Mouse (Mus musculus): ENCODE results near the gene Trmt2a. TPM values are rescaled to one million over a fixed set of nuclear protein-coding genes. Genes with fewer than 3 reads are reported as not detected.
"Not testable (repeated sequence)": the region's sequence is repeated elsewhere in the genome, so short reads cannot be mapped to it uniquely, and the experiment has no call there.

Trmt2a gene
- polyA plus RNA-seq, 1 experiment from 2014 or later, result 132 TPM

DNA sequence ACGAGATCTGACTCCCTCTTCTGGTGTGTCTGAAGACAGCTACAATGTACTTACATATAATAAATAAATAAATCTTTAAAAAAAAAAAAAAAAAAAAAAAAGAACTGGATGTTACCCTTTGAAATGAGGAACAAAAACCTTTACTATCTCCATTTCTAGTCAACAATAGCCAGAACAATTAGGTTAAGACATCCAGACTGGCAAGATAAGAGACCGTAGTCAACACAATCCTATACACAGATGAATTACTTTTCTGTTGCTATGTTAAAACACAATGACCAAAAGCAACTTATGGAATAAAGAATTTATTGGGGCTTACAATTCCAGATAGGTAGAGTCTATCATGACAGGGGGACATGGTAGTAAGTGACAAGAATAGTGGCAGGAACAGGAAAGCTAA, 16.5 kb downstream of the Trmt2a start:
- H3K9me3 ChIP-seq (replicated peaks), result no peaks in the 10 kb centered on the region
- 95% methylated on average over 2 of the region's 2 CpGs for WGBS
- H3K4me3 ChIP-seq, result no peak overlapping the region
- H3K27ac ChIP-seq (replicated peaks), result no peak overlapping the region
- peaks cover 97% of the 10 kb centered on the region for H3K36me3 ChIP-seq
- DNase-seq (ENCODE audit: low spot score), result no peak
- H3K4me1 ChIP-seq, result no peaks in the 10 kb centered on the region
- no peaks in the 10 kb centered on the region for H3K27me3 ChIP-seq (ENCODE audit: low read depth, poor library complexity, severe bottlenecking)

DNA sequence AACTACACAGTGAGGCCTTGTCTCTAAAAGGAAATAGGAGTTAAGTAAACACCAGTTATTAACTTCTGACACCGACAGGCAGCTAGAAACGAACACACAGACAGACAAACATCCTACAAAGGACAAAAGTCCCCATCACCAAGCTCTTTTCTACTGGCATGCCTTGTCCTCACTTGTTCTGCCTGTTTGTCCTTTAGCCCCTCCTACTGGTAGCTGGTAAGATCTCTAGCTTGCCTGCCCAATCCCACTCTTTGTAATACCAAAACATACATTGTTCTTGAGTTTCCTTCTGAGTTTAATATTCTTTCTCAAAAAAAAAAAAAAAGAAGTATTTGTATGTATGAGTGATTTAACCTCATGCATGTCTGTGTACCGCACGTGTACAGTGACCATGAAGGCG, 19.7 kb downstream of the Trmt2a start:
- H3K4me1 ChIP-seq, result no peaks in the 10 kb centered on the region
- H3K9me3 ChIP-seq (replicated peaks), result no peaks in the 10 kb centered on the region
- 95% methylated on average over 5 of the region's 5 CpGs for WGBS
- DNase-seq (ENCODE audit: low spot score), result no peak
- no peak overlapping the region for H3K4me3 ChIP-seq
- H3K27me3 ChIP-seq (ENCODE audit: low read depth, poor library complexity, severe bottlenecking), result no peaks in the 10 kb centered on the region
- peaks cover 97% of the 10 kb centered on the region for H3K36me3 ChIP-seq
- no peak overlapping the region for H3K27ac ChIP-seq (replicated peaks)

DNA sequence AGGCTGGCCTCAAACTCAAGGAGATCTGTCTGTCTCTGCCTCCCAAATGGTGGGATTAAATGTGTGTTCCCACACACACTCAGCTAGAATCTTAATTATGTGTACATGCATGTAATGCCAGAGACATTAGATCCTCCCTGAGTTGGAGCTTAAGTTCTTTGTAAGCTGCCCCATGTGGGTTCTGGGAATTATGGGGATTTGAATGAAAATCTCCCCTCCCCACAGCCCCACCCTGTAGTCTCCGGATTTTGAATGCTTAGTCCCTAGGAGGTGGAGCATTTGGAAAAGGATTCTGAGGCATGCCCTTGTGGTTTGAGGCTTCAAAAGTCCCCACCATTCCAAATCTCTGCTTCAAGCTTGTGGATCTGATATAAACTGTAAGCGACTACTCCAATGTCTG, 26.7 kb downstream of the Trmt2a start:
- Histone ChIP-seq H3K4me3 (no peak overlapping the region), H3K36me3 (peaks cover 100% of the 10 kb centered on the region)

DNA sequence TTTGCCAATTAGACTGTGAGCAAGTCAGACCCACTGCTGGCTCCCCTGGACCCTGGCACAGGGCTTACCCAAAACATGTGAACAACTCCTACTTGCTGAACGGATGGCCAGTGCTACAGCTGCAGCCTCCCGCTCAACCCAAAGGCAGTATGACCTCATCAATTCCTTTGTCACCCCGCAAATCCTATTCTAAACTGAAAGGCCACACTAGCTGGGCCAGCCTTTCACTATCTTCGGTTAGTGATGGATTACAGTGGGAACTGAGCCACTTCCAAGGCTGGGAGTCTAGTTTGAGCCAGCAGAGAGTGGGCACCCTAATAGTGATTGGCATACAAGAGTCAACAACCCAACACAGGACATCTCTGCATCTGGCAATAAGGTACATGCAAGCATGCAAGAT, 39.7 kb downstream of the Trmt2a start:
- H3K9me3 ChIP-seq (replicated peaks), result no peaks in the 10 kb centered on the region
- peaks cover 42% of the 10 kb centered on the region for H3K36me3 ChIP-seq
- peaks cover 29% of the 10 kb centered on the region for H3K4me1 ChIP-seq
- peak; percentile 46 for DNase-seq (ENCODE audit: low spot score)
- 3% methylated on average over 4 of the region's 4 CpGs for WGBS
- H3K27me3 ChIP-seq (ENCODE audit: low read depth, poor library complexity, severe bottlenecking), result no peaks in the 10 kb centered on the region
- peak overlapping the region; percentile 100 for H3K4me3 ChIP-seq
- peak overlapping the region; percentile 100 for H3K27ac ChIP-seq (replicated peaks)

More for the DNA sequence above, 26.7 kb downstream of the Trmt2a start:
- DNase-seq (ENCODE audit: low spot score), result no peak
- Histone ChIP-seq H3K27ac (replicated peaks) (no peak overlapping the region), H3K9me3 (replicated peaks) (no peaks in the 10 kb centered on the region), H3K27me3 (ENCODE audit: low read depth, poor library complexity, severe bottlenecking) (no peaks in the 10 kb centered on the region), H3K4me1 (no peaks in the 10 kb centered on the region)
- 82% methylated on average over 2 of the region's 2 CpGs for WGBS

DNA sequence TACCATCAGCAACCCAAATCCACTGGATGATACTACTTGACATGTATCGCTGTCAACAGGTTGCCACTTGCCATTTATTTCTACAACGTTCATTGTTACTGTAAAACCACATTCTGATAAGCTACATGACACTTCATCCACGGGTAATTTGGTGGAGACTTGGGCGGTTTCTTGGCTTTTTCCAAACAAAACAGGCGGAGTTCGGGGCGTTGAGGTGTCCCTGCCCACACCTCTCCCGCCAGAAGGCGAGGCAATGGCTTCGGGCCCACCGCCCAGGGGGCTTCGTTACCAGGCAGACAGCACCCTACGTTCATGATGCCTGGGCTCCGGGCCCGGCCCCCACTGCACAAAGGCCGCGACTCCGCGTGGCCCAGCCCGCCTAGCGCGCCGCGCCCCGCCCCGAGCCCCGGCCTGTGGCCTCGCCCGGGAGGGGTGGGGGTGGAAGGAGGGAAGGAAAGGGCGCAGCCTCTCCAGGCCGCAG, 40.1 kb downstream of the Trmt2a start:
- WGBS, result under 1% methylated on average over 30 of the region's 31 CpGs

DNA sequence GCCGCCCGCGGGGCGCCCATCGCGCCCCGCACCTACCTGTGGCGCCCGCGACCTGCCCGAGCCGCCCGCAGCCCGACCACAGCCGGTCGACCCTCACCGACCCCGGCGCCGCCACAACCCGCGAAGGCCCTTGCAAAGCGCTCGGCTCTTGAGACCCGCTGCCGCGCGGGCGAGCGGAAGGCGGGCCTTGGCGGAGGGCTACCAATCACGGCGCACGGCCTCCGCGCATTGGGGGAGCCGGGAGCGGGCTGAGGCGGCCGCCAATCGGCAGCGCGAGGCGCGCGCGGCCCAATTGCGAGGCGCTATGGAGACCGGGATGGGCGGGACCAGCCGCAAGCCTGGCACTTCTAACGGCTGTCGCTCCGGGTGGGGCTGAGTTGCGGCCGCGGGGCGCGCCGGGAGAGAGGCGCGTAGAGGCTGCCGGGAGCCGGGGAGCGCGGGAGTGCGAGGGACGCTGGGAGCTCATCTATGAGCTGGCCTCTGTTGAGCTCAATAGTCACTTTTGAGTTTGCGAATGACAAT, 40.6 kb downstream of the Trmt2a start, which contains the start of gene Dgcr8:
TSS of gene Dgcr8 (minus strand) at position 180 of the 522 bp plus-strand sequence.
- Histone ChIP-seq H3K27me3 (ENCODE audit: low read depth, poor library complexity, severe bottlenecking) (no peaks in the 10 kb centered on the region), H3K9me3 (replicated peaks) (no peaks in the 10 kb centered on the region), H3K4me1 (peaks cover 29% of the 10 kb centered on the region), H3K4me3 (peak within 1 kb of the TSS; percentile 100), H3K27ac (replicated peaks) (peak within 1 kb of the TSS; percentile 100), H3K36me3 (peaks cover 32% of the 10 kb centered on the region)
- DNase-seq (ENCODE audit: low spot score), result peak; percentile 99
- under 1% methylated on average over 67 of the region's 71 CpGs for WGBS

More for the DNA sequence above, 40.1 kb downstream of the Trmt2a start:
- Histone ChIP-seq H3K4me1 (peaks cover 29% of the 10 kb centered on the region), H3K9me3 (replicated peaks) (no peaks in the 10 kb centered on the region), H3K4me3 (peak overlapping the region; percentile 100), H3K27me3 (ENCODE audit: low read depth, poor library complexity, severe bottlenecking) (no peaks in the 10 kb centered on the region), H3K36me3 (peaks cover 38% of the 10 kb centered on the region), H3K27ac (replicated peaks) (peak overlapping the region; percentile 100)
- DNase-seq (ENCODE audit: low spot score), result no peak

DNA sequence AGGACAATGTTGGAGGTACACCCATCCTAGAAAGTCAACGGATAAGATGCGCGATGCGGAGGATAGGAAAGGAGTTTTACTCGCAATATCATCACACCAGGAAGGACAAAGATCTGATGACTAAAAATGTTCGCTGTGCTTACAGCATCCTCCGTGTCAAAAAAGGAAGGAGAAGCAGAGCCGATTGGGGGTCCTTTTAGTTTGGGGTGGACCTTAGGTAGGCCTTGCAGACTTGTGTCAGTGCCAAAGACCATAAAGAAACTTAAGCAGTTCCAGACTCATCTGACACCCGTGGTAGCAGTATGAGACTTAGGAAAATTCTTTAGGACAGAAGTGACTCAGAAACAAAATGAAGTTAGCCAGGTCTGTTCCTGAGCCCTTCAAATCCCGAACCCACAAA, 41.1 kb downstream of the Trmt2a start:
- Histone ChIP-seq H3K4me3 (peak overlapping the region; percentile 100), H3K36me3 (peaks cover 28% of the 10 kb centered on the region), H3K4me1 (peaks cover 29% of the 10 kb centered on the region), H3K27ac (replicated peaks) (peak overlapping the region; percentile 100)
- DNase-seq (ENCODE audit: low spot score); H3K27me3 ChIP-seq (ENCODE audit: low read depth, poor library complexity, severe bottlenecking); H3K9me3 ChIP-seq (replicated peaks): not testable (repeated sequence)
- WGBS, result 7% methylated on average over 10 of the region's 10 CpGs

MicroRNAs encoded within 50 kb of the gene (microRNA counts, 519-probe panel; counts per million panel counts)
- not detected for microRNA mmu-miR-1306

Small RNA genes within 50 kb of the gene (microRNA-seq; reads per million reads assigned to microRNA genes)
- gene Gm24572 (14.7 reads per million, percentile 27 among the genes with 10 or more reads in this experiment), gene Mir1306 (534 reads per million, percentile 69 among the genes with 10 or more reads in this experiment)

Other genes with a start within 250 kb of the Trmt2a start
- gene Dgcr6, start 195.8 kb upstream of the Trmt2a start, polyA plus RNA-seq (2016; fragmentation: Nextera tagmentation; extraction: Ambion mirVana), result 158 and 162 TPM in 2 replicates
- 13.0 and 15.1 TPM in 2 replicates for gene Prodh, start 158.5 kb upstream of the Trmt2a start, polyA plus RNA-seq (2016; fragmentation: Nextera tagmentation; extraction: Ambion mirVana)
- 1.8 and 2.2 TPM in 2 replicates for gene Rtn4r, start 121.0 kb upstream of the Trmt2a start, polyA plus RNA-seq (2016; fragmentation: Nextera tagmentation; extraction: Ambion mirVana)
- not detected in 2 replicates for gene Ccdc188, start 30.8 kb upstream of the Trmt2a start, polyA plus RNA-seq (2016; fragmentation: Nextera tagmentation; extraction: Ambion mirVana)
- gene Zdhhc8, start 13.5 kb upstream of the Trmt2a start, polyA plus RNA-seq (2016; fragmentation: Nextera tagmentation; extraction: Ambion mirVana), result 9.4 and 11.3 TPM in 2 replicates
- 1,186 and 1,334 TPM in 2 replicates for gene Ranbp1, start 53 bp downstream of the Trmt2a start, polyA plus RNA-seq (2016; fragmentation: Nextera tagmentation; extraction: Ambion mirVana)
- 1.9 and 2.2 TPM in 2 replicates for gene Gm49776, start 9.6 kb downstream of the Trmt2a start, polyA plus RNA-seq (2016; fragmentation: Nextera tagmentation; extraction: Ambion mirVana)
- 46.1 and 47.6 TPM in 2 replicates for gene Dgcr8, start 40.6 kb downstream of the Trmt2a start, polyA plus RNA-seq (2016; fragmentation: Nextera tagmentation; extraction: Ambion mirVana)
- 40.1 and 45.2 TPM in 2 replicates for gene Tango2, start 99.4 kb downstream of the Trmt2a start, polyA plus RNA-seq (2016; fragmentation: Nextera tagmentation; extraction: Ambion mirVana)
- 110 and 133 TPM in 2 replicates for gene Arvcf, start 99.5 kb downstream of the Trmt2a start, polyA plus RNA-seq (2016; fragmentation: Nextera tagmentation; extraction: Ambion mirVana)
- 30.6 and 30.7 TPM in 2 replicates for gene Txnrd2, start 177.7 kb downstream of the Trmt2a start, polyA plus RNA-seq (2016; fragmentation: Nextera tagmentation; extraction: Ambion mirVana)
- 62.0 and 66.0 TPM in 2 replicates for gene Comt, start 178.2 kb downstream of the Trmt2a start, polyA plus RNA-seq (2016; fragmentation: Nextera tagmentation; extraction: Ambion mirVana)

Measured in midbrain, embryonic 10.5 days (tissue).